Mouse (Mus musculus): Measurements from ENCODE around the gene Gm10842.
A peak's percentile ranks its signal among the peaks of the same experiment; 100 is the strongest.

Gm10842 gene

DNA sequence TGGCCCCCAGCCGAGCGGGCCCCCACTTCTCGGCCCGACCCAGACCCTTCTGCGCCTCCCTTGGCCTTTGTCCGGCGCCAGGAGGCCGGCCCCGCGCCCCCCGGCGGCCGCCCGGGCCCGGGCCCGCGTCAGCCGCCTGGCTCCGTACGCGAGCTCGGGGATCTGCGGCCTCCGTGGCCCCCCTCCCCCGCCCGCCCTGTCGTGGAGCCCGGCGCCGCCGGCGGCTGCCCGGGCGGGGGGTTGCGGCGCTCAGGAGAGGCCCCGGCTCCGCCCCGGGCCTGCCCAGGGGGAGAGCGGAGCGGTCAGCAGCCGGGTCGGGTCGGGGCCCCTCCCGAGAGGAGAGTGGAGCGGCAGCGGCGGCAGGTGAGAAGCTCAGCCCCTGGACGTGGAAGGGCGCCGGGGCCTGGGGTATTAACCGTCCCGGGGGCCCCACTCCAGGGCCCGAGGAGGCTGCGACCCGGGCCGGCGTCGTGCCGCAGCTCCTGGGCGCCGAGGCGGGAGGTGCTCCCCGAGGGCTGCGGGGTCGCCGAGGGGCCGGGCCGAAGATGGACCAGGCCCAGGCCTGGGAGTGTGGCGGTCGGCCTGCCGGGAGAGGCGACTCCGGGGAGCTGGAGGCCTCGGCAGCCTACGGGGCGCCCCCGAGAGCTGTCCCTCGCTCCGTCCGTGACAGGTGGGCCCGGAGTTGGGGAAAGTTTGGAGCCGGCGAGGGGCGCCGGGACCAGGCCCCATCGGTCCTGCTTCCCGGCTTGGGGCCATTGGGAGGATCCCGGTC lies 35.2 kb downstream of the Gm10842 start:
- Histone ChIP-seq H3K9me3 (ENCODE audit: low read length) (no peaks in the 10 kb centered on the region), H3K4me1 (replicated peaks; ENCODE audit: low read depth, low read length) (peaks cover 45% of the 10 kb centered on the region), H3K27me3 (ENCODE audit: insufficient read depth, low read length) (no peaks in the 10 kb centered on the region), H3K4me3 (replicated peaks; ENCODE audit: low read length) (peak overlapping the region; percentile 91), H3K36me3 (ENCODE audit: insufficient read depth, low read length) (peaks cover 43% of the 10 kb centered on the region)
- TF ChIP-seq CTCF (conservative IDR thresholded peaks at IDR 0.05; ENCODE audit: low read length): no peak
- no peak for TF ChIP-seq NANOG (IDR thresholded peaks at IDR 0.05; ENCODE audit: borderline replicate concordance, low read length)
- TF ChIP-seq POU5F1 (IDR thresholded peaks at IDR 0.05; ENCODE audit: borderline replicate concordance, low read length): no peak

DNA sequence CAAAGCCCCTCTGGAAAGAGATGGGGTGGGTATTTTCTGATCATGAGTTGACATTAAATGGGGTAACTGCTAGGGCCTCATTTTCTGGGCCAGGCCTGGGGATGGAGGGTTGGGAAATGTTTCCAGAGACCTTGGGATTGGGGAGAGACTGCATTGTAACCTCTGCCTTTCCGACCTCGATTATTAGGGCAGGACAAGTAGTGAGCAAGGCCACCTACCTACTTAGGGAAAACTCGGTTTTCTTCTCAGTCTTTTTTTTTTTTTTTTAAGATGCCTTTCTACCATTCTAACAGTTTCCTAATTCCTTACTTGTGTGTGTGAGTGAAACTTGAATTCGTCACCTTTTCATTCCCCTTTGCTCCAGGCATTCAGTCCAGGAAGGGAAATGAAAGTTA lies 35.8 kb downstream of the Gm10842 start:
- H3K36me3 ChIP-seq (ENCODE audit: insufficient read depth, low read length): peaks cover 43% of the 10 kb centered on the region
- no peaks in the 10 kb centered on the region for H3K9me3 ChIP-seq (ENCODE audit: low read length)
- TF ChIP-seq POU5F1 (IDR thresholded peaks at IDR 0.05; ENCODE audit: borderline replicate concordance, low read length): no peak
- no peak for TF ChIP-seq CTCF (conservative IDR thresholded peaks at IDR 0.05; ENCODE audit: low read length)
- TF ChIP-seq NANOG (IDR thresholded peaks at IDR 0.05; ENCODE audit: borderline replicate concordance, low read length): no peak
- peak overlapping the region; percentile 91 for H3K4me3 ChIP-seq (replicated peaks; ENCODE audit: low read length)
- H3K27me3 ChIP-seq (ENCODE audit: insufficient read depth, low read length): no peaks in the 10 kb centered on the region
- peaks cover 45% of the 10 kb centered on the region for H3K4me1 ChIP-seq (replicated peaks; ENCODE audit: low read depth, low read length)

DNA sequence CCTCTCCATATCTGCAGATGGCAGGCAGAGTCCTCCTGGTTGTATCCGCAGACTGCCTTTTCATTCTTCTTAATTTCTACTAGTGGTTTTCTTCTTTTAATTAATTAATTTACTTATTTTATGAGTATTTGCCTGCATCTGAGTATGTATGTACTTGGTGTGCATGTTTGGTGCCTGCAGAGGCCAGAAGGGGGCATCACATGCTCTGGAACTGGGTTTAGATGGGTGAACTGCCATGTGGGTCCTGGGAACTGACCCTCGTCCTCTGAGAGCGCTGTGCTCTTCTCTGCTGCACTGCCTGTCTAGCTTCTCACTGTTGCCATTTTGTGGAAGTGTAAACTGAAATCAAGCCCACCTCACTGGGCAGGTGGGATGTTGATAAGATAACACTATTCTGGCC lies 38.0 kb downstream of the Gm10842 start:
- H3K36me3 ChIP-seq (ENCODE audit: insufficient read depth, low read length): peaks cover 41% of the 10 kb centered on the region
- H3K27me3 ChIP-seq (ENCODE audit: insufficient read depth, low read length): no peaks in the 10 kb centered on the region
- peaks cover 33% of the 10 kb centered on the region for H3K4me1 ChIP-seq (replicated peaks; ENCODE audit: low read depth, low read length)
- no peaks in the 10 kb centered on the region for H3K9me3 ChIP-seq (ENCODE audit: low read length)
- peak; percentile 44 for TF ChIP-seq CTCF (conservative IDR thresholded peaks at IDR 0.05; ENCODE audit: low read length)
- no peak for TF ChIP-seq NANOG (IDR thresholded peaks at IDR 0.05; ENCODE audit: borderline replicate concordance, low read length)
- H3K4me3 ChIP-seq (replicated peaks; ENCODE audit: low read length): no peak overlapping the region

DNA sequence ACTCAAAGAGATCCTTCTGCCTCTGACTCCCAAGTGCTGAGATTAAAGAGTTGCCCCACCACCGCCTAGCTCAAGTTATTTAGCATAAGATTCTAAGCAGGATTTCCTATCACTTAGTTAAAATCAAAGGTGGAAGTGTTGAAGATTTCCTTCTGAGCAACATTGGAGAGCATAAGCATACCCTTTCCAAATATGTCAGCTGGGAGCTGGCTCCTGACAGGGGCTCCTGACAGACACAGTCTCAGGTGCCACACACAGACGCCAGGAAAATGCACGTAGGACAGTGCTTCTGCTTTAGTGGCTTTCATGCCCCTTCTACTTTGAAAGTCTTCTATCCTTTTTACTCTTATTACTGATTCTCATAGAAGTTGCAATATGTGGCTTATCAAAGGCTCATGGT lies 45.5 kb downstream of the Gm10842 start:
- H3K36me3 ChIP-seq (ENCODE audit: insufficient read depth, low read length): peaks cover 53% of the 10 kb centered on the region
- no peaks in the 10 kb centered on the region for H3K9me3 ChIP-seq (ENCODE audit: low read length)
- peaks cover 21% of the 10 kb centered on the region for H3K4me1 ChIP-seq (replicated peaks; ENCODE audit: low read depth, low read length)
- no peak for TF ChIP-seq CTCF (conservative IDR thresholded peaks at IDR 0.05; ENCODE audit: low read length)
- no peak for TF ChIP-seq POU5F1 (IDR thresholded peaks at IDR 0.05; ENCODE audit: borderline replicate concordance, low read length)
- TF ChIP-seq NANOG (IDR thresholded peaks at IDR 0.05; ENCODE audit: borderline replicate concordance, low read length): no peak
- no peaks in the 10 kb centered on the region for H3K27me3 ChIP-seq (ENCODE audit: insufficient read depth, low read length)
- H3K4me3 ChIP-seq (replicated peaks; ENCODE audit: low read length): no peak overlapping the region
